Mouse (Mus musculus) embryonic fibroblast, embryonic 13.5 days (primary cell): Measurements from ENCODE around the gene Arfgap2.

ENCODE experiments used
- CTCF ChIP-seq: IDR thresholded peaks from 2 replicates; pipeline ENCODE4 v1.5.1; 2011; ENCODE audit warnings: mild to moderate bottlenecking, control low read depth, low read length, moderate library complexity, borderline replicate concordance; ENCODE audit not compliant: insufficient read depth
- POLR2A ChIP-seq: IDR thresholded peaks from 2 replicates; pipeline ENCODE4 v1.6.1; 2011; ENCODE audit warnings: low read depth, mild to moderate bottlenecking, control low read depth, low read length, moderate library complexity

DNA sequence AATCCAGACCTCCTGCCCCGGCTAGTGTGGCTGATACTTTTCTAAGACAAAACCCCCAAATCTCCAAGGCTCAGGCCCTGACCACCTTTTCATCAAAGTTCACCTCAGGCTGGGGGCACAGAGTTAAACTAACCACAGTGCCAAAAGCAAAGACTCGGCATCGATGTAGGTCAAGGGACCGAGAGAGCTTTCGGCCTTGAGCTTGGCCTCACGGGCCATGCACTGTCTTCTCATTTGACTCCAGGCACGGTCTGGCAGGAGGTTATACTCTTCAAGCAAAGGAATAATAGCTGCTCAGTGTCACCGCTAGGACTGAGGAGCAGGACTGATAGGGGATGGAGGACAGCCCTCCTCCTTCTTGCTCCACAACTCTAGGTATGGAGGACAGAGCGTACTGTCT is 41.2 kb downstream of the Arfgap2 start:
- TF ChIP-seq CTCF (no peak), POLR2A (no peak)
